Mouse (Mus musculus): Measurements from ENCODE around the gene Dhx32. TPM values are rescaled to one million over a fixed set of nuclear protein-coding genes. Genes with fewer than 3 reads are reported as not detected.

Dhx32 gene
- polyA plus RNA-seq, 1 experiment from 2014 or later: 21.2 TPM

- H3K79me2 ChIP-seq (ENCODE audit: inconsistent target): no peaks in the 10 kb centered on the region
- no peak overlapping the region for H3K27ac ChIP-seq
- no peak overlapping the region for H3K4me3 ChIP-seq (ENCODE audit: inconsistent target)
- 58% methylated on average over 6 of the region's 6 CpGs for WGBS (ENCODE audit: missing documents)
- H3K36me3 ChIP-seq (ENCODE audit: inconsistent target): peaks cover 20% of the 10 kb centered on the region; the same call in 1 of the 2 replicates
Measured at GRCm38 (mm10) chr7:133684701-133685100, 97.8 kb downstream of the Dhx32 start.

- Histone ChIP-seq H3K36me3 (ENCODE audit: inconsistent target) (peaks cover 14% of the 10 kb centered on the region; the same call in 1 of the 2 replicates), H3K79me2 (ENCODE audit: inconsistent target) (no peaks in the 10 kb centered on the region), H3K4me3 (ENCODE audit: inconsistent target) (no peak overlapping the region), H3K27ac (no peak overlapping the region)
- 90% methylated on average over 4 of the region's 5 CpGs for WGBS (ENCODE audit: missing documents)
Measured at GRCm38 (mm10) chr7:133684110-133684509, 98.4 kb downstream of the Dhx32 start.

GRCm38 (mm10) chr7:133683626-133684025, 98.9 kb downstream of the Dhx32 start:
- H3K36me3 ChIP-seq (ENCODE audit: inconsistent target): peaks cover 9% of the 10 kb centered on the region; the same call in 1 of the 2 replicates
- H3K79me2 ChIP-seq (ENCODE audit: inconsistent target): no peaks in the 10 kb centered on the region
- H3K27ac ChIP-seq: no peak overlapping the region
- H3K4me3 ChIP-seq (ENCODE audit: inconsistent target): no peak overlapping the region
- 99% methylated on average over 5 of the region's 5 CpGs for WGBS (ENCODE audit: missing documents)

GRCm38 (mm10) chr7:133679961-133680360, 102.6 kb downstream of the Dhx32 start, which contains the start of gene Mmp21:
Gene Mmp21 (minus strand): TSS chr7:133680061.
- no peak within 1 kb of the TSS for H3K27ac ChIP-seq
- H3K36me3 ChIP-seq (ENCODE audit: inconsistent target): no peaks in the 10 kb centered on the region
- WGBS (ENCODE audit: missing documents): 95% methylated on average over 3 of the region's 3 CpGs
- H3K79me2 ChIP-seq (ENCODE audit: inconsistent target): no peaks in the 10 kb centered on the region
- H3K4me3 ChIP-seq (ENCODE audit: inconsistent target): no peak within 1 kb of the TSS

- Histone ChIP-seq H3K27ac (no peak overlapping the region), H3K79me2 (ENCODE audit: inconsistent target) (no peaks in the 10 kb centered on the region), H3K4me3 (ENCODE audit: inconsistent target) (no peak overlapping the region), H3K36me3 (ENCODE audit: inconsistent target) (no peaks in the 10 kb centered on the region)
- WGBS (ENCODE audit: missing documents): 82% methylated on average over 4 of the region's 4 CpGs
Measured at GRCm38 (mm10) chr7:133679439-133679838, 103.1 kb downstream of the Dhx32 start.

GRCm38 (mm10) chr7:133678716-133679115, 103.8 kb downstream of the Dhx32 start:
- WGBS (ENCODE audit: missing documents): 96% methylated on average over 8 of the region's 8 CpGs
- no peak overlapping the region for H3K4me3 ChIP-seq (ENCODE audit: inconsistent target)
- H3K79me2 ChIP-seq (ENCODE audit: inconsistent target): no peaks in the 10 kb centered on the region
- no peak overlapping the region for H3K27ac ChIP-seq
- H3K36me3 ChIP-seq (ENCODE audit: inconsistent target): peaks cover under 1% of the 10 kb centered on the region; the same call in 1 of the 2 replicates

GRCm38 (mm10) chr7:133676002-133676401, 106.5 kb downstream of the Dhx32 start:
- no peak overlapping the region for H3K4me3 ChIP-seq (ENCODE audit: inconsistent target)
- no peaks in the 10 kb centered on the region for H3K79me2 ChIP-seq (ENCODE audit: inconsistent target)
- H3K36me3 ChIP-seq (ENCODE audit: inconsistent target): peaks cover 25% of the 10 kb centered on the region
- 89% methylated on average over 9 of the region's 9 CpGs for WGBS (ENCODE audit: missing documents)
- no peak overlapping the region for H3K27ac ChIP-seq

Other genes with a start within 250 kb of the Dhx32 start
- not detected in 3 replicates for gene Tex36, start 180.6 kb downstream of the Dhx32 start, polyA plus RNA-seq (2018)
- gene Edrf1, start 145.2 kb downstream of the Dhx32 start, polyA plus RNA-seq (2018): 4.9 to 9.3 TPM (median 7.0 TPM) in 3 replicates
- not detected in 3 replicates for gene Mmp21, start 102.7 kb downstream of the Dhx32 start, polyA plus RNA-seq (2018)
- gene Bccip, start 73.4 kb downstream of the Dhx32 start, polyA plus RNA-seq (2018): 57.7 to 110 TPM (median 84.1 TPM) in 3 replicates
- 10.5 to 13.7 TPM (median 12.1 TPM) in 3 replicates for gene Uros, start 72.7 kb downstream of the Dhx32 start, polyA plus RNA-seq (2018)
- gene Fank1, start 5.9 kb downstream of the Dhx32 start, polyA plus RNA-seq (2018): not detected in 3 replicates